Mouse (Mus musculus): ENCODE data around the gene Sfrp2. TPM values are rescaled to one million over a fixed set of nuclear protein-coding genes. Genes with fewer than 3 reads are reported as not detected.

Sfrp2 gene
- total RNA-seq, 2 experiments from 2014 or later, result not detected

- no peak for ATAC-seq (replicated peaks; ENCODE audit: poor library complexity)
These were observed 5.2 kb downstream of the Sfrp2 start for GRCm38 (mm10) chr3:83771160-83771869.

- no peak for ATAC-seq (replicated peaks; ENCODE audit: poor library complexity)
These were observed 7.2 kb downstream of the Sfrp2 start for GRCm38 (mm10) chr3:83773281-83773680.

GRCm38 (mm10) chr3:83775403-83775802, 9.3 kb downstream of the Sfrp2 start:
- ATAC-seq (replicated peaks; ENCODE audit: poor library complexity), result no peak

GRCm38 (mm10) chr3:83781460-83782222, 15.5 kb downstream of the Sfrp2 start:
- ATAC-seq (replicated peaks; ENCODE audit: poor library complexity), result no peak

GRCm38 (mm10) chr3:83783716-83784469, 17.8 kb downstream of the Sfrp2 start:
- ATAC-seq (replicated peaks; ENCODE audit: poor library complexity), result no peak

- no peak for ATAC-seq (replicated peaks; ENCODE audit: poor library complexity)
These were observed 18.6 kb downstream of the Sfrp2 start for GRCm38 (mm10) chr3:83784726-83785125.

- ATAC-seq (replicated peaks; ENCODE audit: poor library complexity), result no peak
These were observed 21.0 kb downstream of the Sfrp2 start for GRCm38 (mm10) chr3:83787086-83787485.

GRCm38 (mm10) chr3:83787776-83788305, 21.7 kb downstream of the Sfrp2 start:
- ATAC-seq (replicated peaks; ENCODE audit: poor library complexity), result no peak

GRCm38 (mm10) chr3:83789651-83790451, 23.7 kb downstream of the Sfrp2 start:
- ATAC-seq (replicated peaks; ENCODE audit: poor library complexity), result peak; percentile 57

GRCm38 (mm10) chr3:83791444-83791843, 25.3 kb downstream of the Sfrp2 start:
- no peak for ATAC-seq (replicated peaks; ENCODE audit: poor library complexity)

- peak; percentile 45; the same call in 1 of the 2 replicates for ATAC-seq (replicated peaks; ENCODE audit: poor library complexity)
These were observed 31.0 kb downstream of the Sfrp2 start for GRCm38 (mm10) chr3:83797098-83797497.

GRCm38 (mm10) chr3:83797828-83798227, 31.7 kb downstream of the Sfrp2 start:
- ATAC-seq (replicated peaks; ENCODE audit: poor library complexity), result peak; percentile 96

- ATAC-seq (replicated peaks; ENCODE audit: poor library complexity), result no peak
These were observed 33.4 kb downstream of the Sfrp2 start for GRCm38 (mm10) chr3:83799486-83799885.

GRCm38 (mm10) chr3:83801649-83802155, 35.6 kb downstream of the Sfrp2 start:
- ATAC-seq (replicated peaks; ENCODE audit: poor library complexity), result no peak

- ATAC-seq (replicated peaks; ENCODE audit: poor library complexity), result no peak
These were observed 42.4 kb downstream of the Sfrp2 start for GRCm38 (mm10) chr3:83808483-83808882.

- ATAC-seq (replicated peaks; ENCODE audit: poor library complexity), result peak; percentile 80
These were observed 45.9 kb downstream of the Sfrp2 start for GRCm38 (mm10) chr3:83811987-83812386.

GRCm38 (mm10) chr3:83812863-83813262, 46.7 kb downstream of the Sfrp2 start:
- ATAC-seq (replicated peaks; ENCODE audit: poor library complexity), result no peak

GRCm38 (mm10) chr3:83816372-83816925, 50.3 kb downstream of the Sfrp2 start:
- no peak for ATAC-seq (replicated peaks; ENCODE audit: poor library complexity)

- ATAC-seq (replicated peaks; ENCODE audit: poor library complexity), result 0 out of 2 replicates have a peak, but pooled peaks have one; percentile 23
These were observed 57.7 kb downstream of the Sfrp2 start for GRCm38 (mm10) chr3:83823774-83824173.

All from megakaryocyte progenitor cell, adult 5-6 weeks (primary cell).